Mouse (Mus musculus) limb, embryonic 12.5 days (tissue): ENCODE data around the gene Abcc3. TPM values are rescaled to one million over a fixed set of nuclear protein-coding genes. Genes with fewer than 3 reads are reported as not detected.

Source experiments
- ATAC-seq: fragments of 200-750 bp; cut with Nextera tagmentation; 2 replicates; pipeline ENCODE4 v1.8.0; 2017; ENCODE audit warnings: low read depth, moderate TSS enrichment; ENCODE audit not compliant: insufficient number of reproducible peaks, insufficient read depth, low FRiP score, low TSS enrichment
- H3K27ac ChIP-seq: fragments of 300-500 bp; sonication (generic); 2 replicates; pipeline ENCODE4 v1.5.1; 2016; ENCODE audit warnings: mild to moderate bottlenecking, moderate library complexity
- H3K27me3 ChIP-seq: fragments of 300-500 bp; sonication (generic); 2 replicates; pipeline ENCODE4 v1.6.1; 2016; ENCODE audit warnings: mild to moderate bottlenecking, moderate library complexity
- H3K36me3 ChIP-seq: fragments of 300-500 bp; sonication (generic); 2 replicates; pipeline ENCODE4 v1.6.1; 2016; ENCODE audit warnings: mild to moderate bottlenecking, moderate library complexity
- H3K4me1 ChIP-seq: fragments of 300-500 bp; sonication (generic); replicated peaks from 2 replicates; pipeline ENCODE4 v1.6.1; 2016
- H3K4me2 ChIP-seq: fragments of 300-500 bp; sonication (generic); 2 replicates; pipeline ENCODE4 v1.6.1; 2016; ENCODE audit warnings: mild to moderate bottlenecking, moderate library complexity
- H3K4me3 ChIP-seq: fragments of 300-500 bp; sonication (generic); replicated peaks from 2 replicates; pipeline ENCODE4 v1.5.1; 2016; ENCODE audit warnings: mild to moderate bottlenecking
- H3K9ac ChIP-seq: fragments of 300-500 bp; sonication (generic); replicated peaks from 2 replicates; pipeline ENCODE4 v1.6.1; 2016; ENCODE audit warnings: mild to moderate bottlenecking, moderate library complexity
- H3K9me3 ChIP-seq: fragments of 300-500 bp; sonication (generic); 2 replicates; pipeline ENCODE4 v1.6.1; 2016; ENCODE audit warnings: mild to moderate bottlenecking, moderate library complexity
- WGBS: fragments of 180-500 bp; shearing (Covaris S2); methylation state at CpG from one replicate; pipeline ENCODE4 v1.1.7; 2016; 5-methylcytosine and 5-hydroxymethylcytosine counted together
- polyA plus RNA-seq: library from polyadenylated mRNA; unstranded; fragments of >200 nt; fragmentation: Nextera tagmentation; extraction: Ambion mirVana; gene quantifications from 2 replicates; pipeline ENCODE4 v1.2.1, GENCODE M21; 2016

The Abcc3 gene
- polyA plus RNA-seq: 0.63 and 0.84 TPM in 2 replicates

DNA sequence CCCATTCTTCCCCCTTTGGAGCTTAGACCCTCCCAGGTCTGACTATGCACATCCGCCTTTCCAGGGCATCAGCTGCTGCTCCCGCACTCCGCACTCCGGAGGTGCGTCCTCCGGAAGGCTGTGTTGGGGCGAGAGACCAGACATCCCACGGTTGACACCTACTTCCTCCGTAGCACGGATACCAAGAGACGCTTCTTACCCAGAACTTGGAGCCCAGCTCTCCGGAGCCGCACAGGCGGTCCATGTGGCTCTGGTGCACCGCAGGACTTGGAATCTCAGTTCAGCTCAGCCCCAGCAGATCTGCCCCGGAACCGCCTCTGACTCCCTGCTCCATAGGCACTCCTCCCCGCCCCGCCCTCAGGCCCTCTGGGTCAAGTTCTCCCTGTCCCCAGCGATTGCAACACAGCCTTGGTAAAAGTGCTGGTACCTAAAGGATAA, at the start of gene Abcc3:
Gene Abcc3 (minus strand): TSS at position 326 of the 438 bp plus-strand sequence.
- Histone ChIP-seq H3K36me3 (no peaks in the 10 kb centered on the region), H3K27ac (no peak within 1 kb of the TSS), H3K27me3 (peaks cover 28% of the 10 kb centered on the region), H3K4me1 (peaks cover 15% of the 10 kb centered on the region), H3K4me3 (peak within 1 kb of the TSS; percentile 36), H3K9ac (peak within 1 kb of the TSS; percentile 42; the same call in 1 of the 2 replicates), H3K4me2 (peak within 1 kb of the TSS; percentile 57), H3K9me3 (no peaks in the 10 kb centered on the region)
- no peak for ATAC-seq
- WGBS: 8% methylated on average over 20 of the region's 20 CpGs

DNA sequence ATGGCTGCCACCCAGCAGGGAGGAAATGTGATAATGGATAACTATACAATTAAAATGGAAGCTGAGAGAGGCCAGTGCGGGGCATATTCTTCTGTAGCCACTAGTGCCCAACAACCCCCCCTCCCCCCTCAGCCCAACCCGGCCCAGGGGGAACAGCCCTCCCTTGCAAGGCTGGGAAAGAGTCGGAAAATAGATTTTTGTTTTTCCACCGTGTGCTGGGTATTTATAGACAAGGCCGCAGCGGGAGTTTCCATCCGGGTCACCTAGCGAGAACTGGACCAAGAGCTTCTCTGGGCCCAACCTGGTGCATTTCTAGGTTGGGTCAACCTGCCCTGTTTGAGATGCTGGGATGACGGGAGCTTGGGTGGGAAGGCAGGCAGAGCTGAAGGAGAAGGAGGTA, 49.0 kb upstream of the Abcc3 start:
- peaks cover 59% of the 10 kb centered on the region for H3K4me1 ChIP-seq
- 61% methylated on average over 9 of the region's 9 CpGs for WGBS
- H3K27me3 ChIP-seq: no peaks in the 10 kb centered on the region
- H3K36me3 ChIP-seq: peaks cover 91% of the 10 kb centered on the region
- H3K4me2 ChIP-seq: no peak overlapping the region
- no peak for ATAC-seq
- H3K9me3 ChIP-seq: no peaks in the 10 kb centered on the region
- H3K9ac ChIP-seq: no peak overlapping the region; the same call in 1 of the 2 replicates
- no peak overlapping the region for H3K4me3 ChIP-seq
- peak overlapping the region; percentile 62 for H3K27ac ChIP-seq

DNA sequence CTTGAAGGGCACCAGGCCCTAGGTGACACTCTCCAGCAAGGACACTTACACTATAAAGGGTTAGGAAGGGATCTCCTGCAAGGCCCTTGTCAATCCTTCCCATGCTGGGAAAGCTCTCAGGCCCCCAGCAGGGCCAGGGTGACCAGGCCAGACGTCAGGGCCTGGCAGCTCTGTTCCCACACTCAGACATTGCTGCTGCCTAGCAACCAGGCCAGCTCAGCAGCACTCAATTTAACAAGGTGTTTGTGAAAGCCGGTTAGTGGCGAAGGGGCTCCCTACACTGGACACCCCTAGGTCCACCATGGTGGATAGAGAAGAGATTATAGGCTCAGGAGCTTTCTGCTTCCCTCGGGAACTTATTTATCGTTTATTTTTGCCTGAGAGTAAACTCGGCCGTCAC, 48.3 kb upstream of the Abcc3 start:
- H3K36me3 ChIP-seq: peaks cover 94% of the 10 kb centered on the region
- ATAC-seq: no peak
- H3K27me3 ChIP-seq: no peaks in the 10 kb centered on the region
- WGBS: 37% methylated on average over 7 of the region's 7 CpGs
- peak overlapping the region; percentile 62; the same call in 1 of the 2 replicates for H3K27ac ChIP-seq
- H3K9me3 ChIP-seq: no peaks in the 10 kb centered on the region
- H3K4me2 ChIP-seq: no peak overlapping the region
- no peak overlapping the region for H3K4me3 ChIP-seq
- peaks cover 59% of the 10 kb centered on the region for H3K4me1 ChIP-seq
- 0 out of 2 replicates have a peak overlapping the region, but pooled peaks have one; percentile 23 for H3K9ac ChIP-seq

DNA sequence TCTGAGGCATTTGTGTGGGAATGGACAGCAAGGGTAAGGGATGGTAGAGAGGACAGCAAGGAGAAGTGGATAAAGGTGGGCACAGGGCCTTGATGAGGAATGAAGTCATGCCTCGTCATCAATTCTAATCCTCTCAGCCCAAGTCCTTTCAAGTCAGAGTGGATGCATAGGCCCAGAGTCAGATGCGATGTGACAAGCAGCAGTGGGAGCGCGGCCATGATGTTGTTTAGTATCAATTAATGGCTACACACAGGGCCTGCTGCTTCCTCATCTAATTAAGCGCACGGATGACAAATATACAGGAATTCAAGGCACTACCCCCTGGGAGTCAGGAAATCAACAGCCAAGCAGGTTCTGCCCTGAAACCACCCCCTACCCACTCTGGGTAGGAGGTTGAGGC, 47.6 kb upstream of the Abcc3 start:
- Histone ChIP-seq H3K9me3 (no peaks in the 10 kb centered on the region), H3K9ac (no peak overlapping the region), H3K4me2 (no peak overlapping the region), H3K27me3 (no peaks in the 10 kb centered on the region), H3K27ac (no peak overlapping the region), H3K4me3 (no peak overlapping the region), H3K4me1 (peaks cover 53% of the 10 kb centered on the region), H3K36me3 (peaks cover 92% of the 10 kb centered on the region)
- ATAC-seq: no peak
- 87% methylated on average over 6 of the region's 6 CpGs for WGBS

DNA sequence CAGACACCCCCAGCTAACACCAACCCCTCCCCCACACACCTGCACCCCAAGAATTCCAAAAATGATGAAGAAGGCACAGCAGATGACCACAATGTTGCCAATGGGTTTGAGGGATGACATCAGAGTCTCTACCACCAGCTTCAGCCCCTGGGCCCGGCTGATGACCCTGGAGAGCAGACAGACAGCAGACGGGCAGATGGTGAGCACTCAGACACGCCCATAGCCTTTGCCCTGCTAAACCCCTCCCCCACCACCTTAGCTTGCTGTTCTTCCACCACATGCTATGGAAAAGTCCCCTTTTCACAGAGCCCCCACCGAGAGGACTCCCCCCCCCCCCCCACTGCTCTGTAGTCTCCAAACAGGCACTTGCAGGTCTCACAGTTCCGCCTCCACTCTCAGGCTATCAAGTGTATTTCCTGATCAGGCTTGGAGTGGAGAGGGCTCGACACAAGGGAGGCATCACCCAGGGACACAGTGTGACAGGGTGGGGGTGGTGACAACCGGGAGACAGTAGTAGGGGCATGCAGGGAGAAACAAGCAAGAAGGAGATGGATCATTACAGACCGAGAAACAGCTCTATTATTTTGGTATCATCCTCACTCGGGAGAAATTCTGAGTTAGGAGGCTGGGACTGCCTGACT, 36.3 kb upstream of the Abcc3 start:
- peak overlapping the region; percentile 37 for H3K4me2 ChIP-seq
- peak; percentile 15; the same call in 1 of the 2 replicates for ATAC-seq
- H3K4me3 ChIP-seq: no peak overlapping the region
- no peaks in the 10 kb centered on the region for H3K9me3 ChIP-seq
- H3K4me1 ChIP-seq: peaks cover 60% of the 10 kb centered on the region
- H3K9ac ChIP-seq: no peak overlapping the region
- H3K27ac ChIP-seq: peak overlapping the region; percentile 96
- 18% methylated on average over 9 of the region's 9 CpGs for WGBS
- peaks cover 88% of the 10 kb centered on the region for H3K36me3 ChIP-seq
- peaks cover 6% of the 10 kb centered on the region; the same call in 1 of the 2 replicates for H3K27me3 ChIP-seq

DNA sequence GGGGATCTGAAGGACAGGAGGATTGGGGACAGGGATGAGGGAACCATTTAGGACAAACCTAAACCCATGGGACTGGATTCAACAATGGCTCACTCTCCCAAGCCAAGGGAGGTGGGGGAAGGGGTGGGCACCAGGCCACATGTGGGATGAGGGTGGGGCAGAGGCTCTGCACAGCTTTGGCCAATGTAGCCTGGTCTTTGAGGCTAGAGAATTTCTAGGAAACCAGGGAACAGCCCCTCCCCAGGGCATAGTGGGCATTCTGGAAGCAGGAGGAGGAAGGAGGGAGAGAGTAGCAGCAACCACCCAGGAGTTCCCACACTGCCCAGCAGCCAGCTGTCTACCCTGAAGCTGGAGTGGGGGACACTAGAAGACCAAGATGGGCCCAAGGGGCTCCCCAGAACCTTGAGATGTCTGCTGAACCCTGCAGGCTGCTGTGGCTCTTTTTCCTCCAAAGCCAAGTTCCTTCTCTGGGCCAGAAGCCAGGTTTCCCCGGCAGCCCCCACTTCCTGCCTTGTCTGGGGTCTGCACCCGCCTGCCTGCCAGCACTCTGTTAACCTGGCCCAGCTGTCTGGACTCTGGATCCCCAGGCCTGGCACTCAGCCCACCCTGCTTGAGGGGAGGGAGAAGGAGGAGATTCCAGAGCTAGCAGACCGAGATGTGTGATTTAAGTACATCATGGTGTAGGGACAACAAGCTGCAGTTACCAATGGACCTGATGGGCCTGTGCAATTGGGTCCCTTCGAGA, 35.5 kb upstream of the Abcc3 start:
- peak overlapping the region; percentile 96 for H3K27ac ChIP-seq
- H3K9me3 ChIP-seq: no peaks in the 10 kb centered on the region
- WGBS: 8% methylated on average over 4 of the region's 4 CpGs
- H3K36me3 ChIP-seq: peaks cover 88% of the 10 kb centered on the region
- H3K4me2 ChIP-seq: peak overlapping the region; percentile 37
- H3K4me1 ChIP-seq: peaks cover 69% of the 10 kb centered on the region
- no peak overlapping the region for H3K4me3 ChIP-seq
- peak; percentile 90 for ATAC-seq
- H3K27me3 ChIP-seq: peaks cover 4% of the 10 kb centered on the region; the same call in 1 of the 2 replicates
- no peak overlapping the region for H3K9ac ChIP-seq

DNA sequence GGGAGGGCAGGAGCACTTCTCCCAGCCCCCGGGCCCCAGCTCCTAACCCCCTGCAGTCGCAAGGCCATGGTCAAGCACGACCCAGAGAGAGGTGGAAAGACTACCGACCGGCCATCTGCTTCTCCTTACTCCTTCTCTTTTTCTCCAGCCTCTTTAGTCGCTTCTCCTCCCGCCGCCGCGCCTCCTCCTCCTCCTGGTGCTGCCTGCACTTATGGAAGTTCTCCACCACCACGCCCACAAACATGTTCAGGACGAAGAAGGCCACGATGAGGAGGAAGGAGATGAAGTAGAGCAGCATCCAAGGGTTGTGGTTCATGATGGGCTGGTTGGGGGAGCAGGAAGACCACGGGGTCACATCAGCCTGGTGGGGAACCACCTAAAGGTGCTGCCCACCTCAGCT, 32.9 kb upstream of the Abcc3 start:
- Histone ChIP-seq H3K9ac (no peak overlapping the region), H3K4me2 (no peak overlapping the region), H3K27ac (0 out of 2 replicates have a peak overlapping the region, but pooled peaks have one; percentile 9), H3K4me1 (peaks cover 74% of the 10 kb centered on the region), H3K4me3 (no peak overlapping the region), H3K9me3 (no peaks in the 10 kb centered on the region), H3K27me3 (no peaks in the 10 kb centered on the region; the same call in 1 of the 2 replicates), H3K36me3 (peaks cover 87% of the 10 kb centered on the region)
- 55% methylated on average over 14 of the region's 14 CpGs for WGBS
- no peak for ATAC-seq

DNA sequence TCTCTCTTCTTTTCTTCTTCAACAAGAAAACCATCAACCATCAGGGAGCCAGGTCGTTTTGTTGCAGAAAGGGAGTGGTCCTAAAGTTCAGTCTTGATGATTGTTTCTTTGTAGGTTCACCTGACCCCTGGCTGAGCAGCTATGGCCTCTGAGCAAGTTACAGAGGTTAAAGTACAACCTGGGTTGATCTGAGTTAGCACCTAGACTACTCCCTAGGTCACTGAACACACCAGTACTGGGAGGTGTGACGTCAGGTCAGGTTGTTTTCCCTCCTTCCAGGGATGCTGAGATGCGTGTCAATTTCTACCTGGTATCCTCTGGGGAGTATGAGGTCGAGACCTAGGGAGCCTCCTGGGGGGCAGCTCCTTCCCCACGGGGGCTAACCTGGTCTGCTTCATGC, 32.4 kb upstream of the Abcc3 start:
- Histone ChIP-seq H3K4me2 (no peak overlapping the region), H3K27me3 (no peaks in the 10 kb centered on the region; the same call in 1 of the 2 replicates), H3K4me1 (peaks cover 70% of the 10 kb centered on the region), H3K27ac (0 out of 2 replicates have a peak overlapping the region, but pooled peaks have one; percentile 9), H3K9me3 (no peaks in the 10 kb centered on the region), H3K4me3 (no peak overlapping the region), H3K9ac (no peak overlapping the region), H3K36me3 (peaks cover 87% of the 10 kb centered on the region)
- ATAC-seq: no peak
- WGBS: 46% methylated on average over 5 of the region's 5 CpGs

DNA sequence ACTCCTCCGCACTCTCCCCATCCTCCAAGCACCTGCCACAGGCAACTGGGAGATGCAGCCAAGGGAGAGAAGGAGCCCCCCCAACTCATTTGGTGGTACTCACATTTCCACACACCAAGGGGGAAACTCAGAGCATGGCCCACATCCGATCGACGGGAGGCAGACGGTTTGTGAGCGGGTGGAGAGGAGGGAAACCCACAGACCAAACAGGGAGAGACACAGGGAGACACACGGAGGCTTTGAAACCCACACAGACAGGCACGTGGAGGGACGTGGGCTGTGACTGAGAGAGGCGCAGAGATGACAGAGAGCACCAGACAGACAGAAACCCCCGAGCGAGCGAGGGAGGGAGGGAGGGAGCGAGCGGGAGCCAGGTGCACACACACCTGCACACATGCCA, 31.6 kb upstream of the Abcc3 start:
- Histone ChIP-seq H3K27me3 (no peaks in the 10 kb centered on the region; the same call in 1 of the 2 replicates), H3K4me3 (no peak overlapping the region), H3K9ac (no peak overlapping the region), H3K27ac (peak overlapping the region; percentile 64; the same call in 1 of the 2 replicates), H3K4me2 (no peak overlapping the region), H3K9me3 (no peaks in the 10 kb centered on the region), H3K36me3 (peaks cover 87% of the 10 kb centered on the region), H3K4me1 (peaks cover 62% of the 10 kb centered on the region)
- ATAC-seq: no peak
- WGBS: 42% methylated on average over 15 of the region's 15 CpGs

DNA sequence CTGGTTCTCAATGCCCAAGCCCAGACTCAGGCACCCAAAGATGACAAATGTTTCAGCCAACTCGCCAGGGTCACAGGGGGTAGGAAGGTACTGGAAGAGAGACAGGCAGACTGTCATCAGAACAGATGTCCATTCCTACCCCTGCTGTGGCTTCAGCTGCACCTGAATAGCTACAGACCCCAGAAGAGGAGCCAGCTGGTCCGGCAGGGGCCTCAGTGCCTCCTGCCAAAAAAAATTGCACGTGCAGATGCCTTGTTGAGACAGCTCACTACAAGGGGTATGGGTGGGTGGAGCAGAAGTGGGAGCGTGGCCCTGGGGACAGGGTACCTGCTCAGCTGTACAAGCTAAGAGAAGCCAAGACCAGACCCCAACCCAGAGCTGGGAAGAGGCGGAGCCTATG, 31.1 kb upstream of the Abcc3 start:
- Histone ChIP-seq H3K36me3 (peaks cover 87% of the 10 kb centered on the region), H3K4me1 (peaks cover 56% of the 10 kb centered on the region), H3K27me3 (no peaks in the 10 kb centered on the region; the same call in 1 of the 2 replicates), H3K4me3 (no peak overlapping the region), H3K4me2 (no peak overlapping the region), H3K27ac (0 out of 2 replicates have a peak overlapping the region, but pooled peaks have one; percentile 64), H3K9me3 (no peaks in the 10 kb centered on the region), H3K9ac (no peak overlapping the region)
- ATAC-seq: no peak
- WGBS: 56% methylated on average over 5 of the region's 5 CpGs

DNA sequence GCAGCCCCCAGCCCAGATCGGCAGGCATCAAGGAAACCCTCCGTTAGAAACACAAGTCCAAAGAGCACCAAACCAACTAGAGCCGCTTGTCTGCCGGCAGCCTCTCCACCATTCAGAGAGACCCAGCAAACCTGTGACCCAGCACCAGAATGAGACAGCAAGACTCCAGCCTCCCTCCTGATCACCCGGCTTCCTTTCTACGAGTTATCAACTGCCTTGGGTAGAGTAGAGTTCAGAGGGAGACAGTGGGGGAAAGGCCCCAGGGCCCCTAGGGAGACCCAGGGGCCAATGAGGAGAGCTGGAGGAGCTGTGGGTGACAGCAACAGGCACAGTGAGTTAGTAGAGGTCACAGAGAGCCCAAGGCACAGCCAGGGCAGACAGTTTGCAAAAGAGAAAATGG, 28.2 kb upstream of the Abcc3 start:
- no peak overlapping the region for H3K4me3 ChIP-seq
- no peaks in the 10 kb centered on the region for H3K9me3 ChIP-seq
- H3K4me1 ChIP-seq: peaks cover 34% of the 10 kb centered on the region
- peaks cover 97% of the 10 kb centered on the region for H3K36me3 ChIP-seq
- no peak overlapping the region for H3K4me2 ChIP-seq
- peaks cover 2% of the 10 kb centered on the region; the same call in 1 of the 2 replicates for H3K27me3 ChIP-seq
- no peak overlapping the region for H3K9ac ChIP-seq
- H3K27ac ChIP-seq: no peak overlapping the region
- no peak for ATAC-seq
- 62% methylated on average over 6 of the region's 6 CpGs for WGBS
